Mouse (Mus musculus) kidney, adult 2 months (tissue): ENCODE measurements around the gene Cutal. TPM values are rescaled to one million over a fixed set of nuclear protein-coding genes. Genes with fewer than 3 reads are reported as not detected.
A peak's percentile ranks its signal among the peaks of the same experiment; 100 is the strongest.
"Not testable (repeated sequence)": the region's sequence is repeated elsewhere in the genome, so short reads cannot be mapped to it uniquely, and the experiment has no call there.

Experiments used
- DNase-seq: peaks from one replicate; pipeline ENCODE4 v3.0.0; 2021
- H3K27ac ChIP-seq: fragments of 200-500 bp; 2 replicates; pipeline ENCODE4 v1.5.1; 2012; ENCODE audit warnings: low read depth, low read length, control low read depth, inconsistent platforms; ENCODE audit not compliant: insufficient read depth
- H3K27me3 ChIP-seq: fragments of 200-500 bp; replicated peaks from 2 replicates; pipeline ENCODE4 v1.6.1; 2012; ENCODE audit warnings: mild to moderate bottlenecking, moderate library complexity, low read length, inconsistent platforms; ENCODE audit not compliant: control insufficient read depth, insufficient read depth
- H3K36me3 ChIP-seq: fragments of 200-500 bp; 2 replicates; pipeline ENCODE4 v1.6.1; 2012; ENCODE audit warnings: mild to moderate bottlenecking, moderate library complexity, low read length, inconsistent platforms; ENCODE audit not compliant: control insufficient read depth, insufficient read depth
- H3K4me1 ChIP-seq: fragments of 200-500 bp; 2 replicates; pipeline ENCODE4 v1.6.1; 2011; ENCODE audit warnings: low read length; ENCODE audit not compliant: control insufficient read depth, insufficient read depth
- H3K4me3 ChIP-seq: fragments of 200-500 bp; 2 replicates; pipeline ENCODE4 v1.5.1; 2011; ENCODE audit warnings: mild to moderate bottlenecking, low read depth, low read length, control low read depth; ENCODE audit not compliant: insufficient read depth
- CTCF ChIP-seq: fragments of 200-500 bp; conservative IDR thresholded peaks from 2 replicates; pipeline ENCODE4 v1.5.1; 2011; ENCODE audit warnings: low read depth, mild to moderate bottlenecking, control low read depth, low read length, moderate library complexity, mixed read lengths; ENCODE audit not compliant: insufficient read depth, insufficient read length
- POLR2A ChIP-seq: fragments of 200-500 bp; IDR thresholded peaks from one replicate; pipeline ENCODE4 v1.6.1; 2011; ENCODE audit warnings: low read depth, low read length, control low read depth
- WGBS: fragments of 180-500 bp; shearing (Covaris S2); methylation state at CpG from one replicate; pipeline ENCODE4 v1.1.7; 2018; 5-methylcytosine and 5-hydroxymethylcytosine counted together
- polyA plus RNA-seq: library from polyadenylated mRNA; depleted of rRNA; stranded (reverse); fragments of >200 nt; gene quantifications from 2 replicates; pipeline ENCODE4 v1.2.3, GENCODE M21; 2012

Cutal gene
- polyA plus RNA-seq, 1 experiment, result 208 TPM

- no peak for TF ChIP-seq POLR2A
- TF ChIP-seq CTCF, result no peak
- DNase-seq, result no peak
- Histone ChIP-seq H3K27me3 (0 out of 2 replicates have a peak, but pooled peaks cover 1% of the 10 kb centered on the region), H3K4me3 (no peak overlapping the region), H3K27ac (no peak overlapping the region), H3K36me3 (no peaks in the 10 kb centered on the region), H3K4me1 (no peaks in the 10 kb centered on the region)
- 90% methylated on average over 17 of the region's 17 CpGs for WGBS
Measured at GRCm38 (mm10) chr2:34833624-34834023, 40.6 kb upstream of the Cutal start.

GRCm38 (mm10) chr2:34835669-34836068 is 38.5 kb upstream of the Cutal start:
- Histone ChIP-seq H3K27ac (no peak overlapping the region), H3K4me3 (no peak overlapping the region), H3K27me3 (0 out of 2 replicates have a peak, but pooled peaks cover 1% of the 10 kb centered on the region), H3K4me1 (no peaks in the 10 kb centered on the region), H3K36me3 (no peaks in the 10 kb centered on the region)
- DNase-seq, result no peak
- WGBS, result 76% methylated on average over 3 of the region's 3 CpGs
- TF ChIP-seq CTCF (no peak), POLR2A (no peak)

DNA sequence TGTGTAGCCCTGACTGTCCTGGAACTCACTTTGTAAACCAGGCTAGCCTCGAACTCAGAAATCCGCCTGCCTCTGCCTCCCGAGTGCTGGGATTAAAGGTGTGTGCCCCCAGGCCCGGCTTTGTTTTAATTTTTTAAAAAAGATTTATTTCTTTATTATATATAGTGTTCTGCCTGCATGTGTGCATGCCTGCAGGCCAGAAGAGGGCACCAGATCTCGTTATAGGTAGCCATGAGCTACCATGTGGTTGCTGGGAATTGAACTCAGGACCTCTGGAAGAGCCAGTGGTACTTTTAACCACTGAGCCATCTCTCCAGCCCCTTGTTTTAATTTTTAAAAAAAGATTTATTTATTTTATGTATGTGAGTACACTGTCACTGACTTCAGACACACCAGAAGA is 34.1 kb upstream of the Cutal start:
- H3K4me3 ChIP-seq, DNase-seq, H3K36me3 ChIP-seq, H3K4me1 ChIP-seq, H3K27me3 ChIP-seq, H3K27ac ChIP-seq: not testable (repeated sequence)
- TF ChIP-seq CTCF, result peak; percentile 27; the same call in 1 of the 2 replicates
- WGBS, result 80% methylated on average over 5 of the region's 5 CpGs

DNA sequence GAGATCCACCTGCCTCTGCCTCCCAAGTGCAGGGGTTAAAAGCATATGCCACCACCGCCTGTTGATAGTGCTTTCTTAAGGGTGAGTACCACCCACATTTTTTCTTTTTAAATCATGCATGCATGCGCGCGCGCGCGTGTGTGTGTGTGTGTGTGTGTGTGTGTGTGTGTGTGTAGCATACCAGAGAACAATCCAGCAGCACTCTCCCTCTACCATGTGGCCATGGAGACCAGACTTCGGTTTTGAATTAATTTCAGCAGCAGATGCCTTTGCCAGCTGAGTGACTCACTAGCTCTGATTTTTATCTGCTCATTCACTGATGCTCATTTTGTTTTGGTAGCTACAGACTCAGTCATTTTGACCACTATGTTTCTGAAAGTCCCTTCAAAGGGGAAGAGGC is 32.5 kb upstream of the Cutal start:
- 82% methylated on average over 8 of the region's 8 CpGs for WGBS
- Histone ChIP-seq H3K36me3 (no peaks in the 10 kb centered on the region), H3K4me1 (no peaks in the 10 kb centered on the region), H3K27me3 (no peaks in the 10 kb centered on the region), H3K4me3 (no peak overlapping the region), H3K27ac (no peak overlapping the region)
- no peak for DNase-seq
- no peak for TF ChIP-seq POLR2A
- no peak for TF ChIP-seq CTCF

DNA sequence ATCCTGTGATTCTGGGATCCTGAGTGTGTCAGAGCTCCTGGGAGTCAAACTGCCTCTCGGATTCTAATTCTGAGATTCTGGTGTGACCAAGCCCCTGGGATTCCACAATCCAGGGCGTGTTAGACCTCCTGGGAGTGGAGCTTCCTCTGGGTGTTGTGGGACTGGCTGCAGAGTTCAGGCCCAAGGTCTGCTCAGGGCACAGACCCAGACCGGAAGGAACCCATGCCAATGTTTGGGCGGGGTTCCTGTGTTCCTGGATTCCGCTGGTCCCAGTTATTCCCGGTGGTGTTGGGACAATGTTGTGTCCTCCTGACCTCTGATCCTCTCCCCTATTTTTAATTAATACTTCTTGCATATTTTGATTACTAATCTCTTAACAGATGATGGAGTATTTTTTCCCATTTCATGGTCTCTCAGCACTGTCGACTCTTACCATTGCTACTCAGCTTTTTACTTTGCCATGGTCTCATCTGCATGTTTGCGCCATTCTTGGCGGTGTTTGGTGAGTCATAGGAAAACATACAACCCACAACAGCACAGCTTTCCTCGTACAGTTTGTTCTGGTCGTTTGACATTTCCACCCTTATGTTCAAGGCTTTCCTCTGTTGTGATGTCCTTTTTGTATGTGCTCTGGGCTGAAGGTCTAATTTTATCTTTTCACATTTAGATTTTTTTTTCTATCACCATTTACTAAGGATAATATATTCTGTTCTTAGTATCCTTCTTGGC is 30.8 kb upstream of the Cutal start:
- Histone ChIP-seq H3K4me1 (no peaks in the 10 kb centered on the region), H3K4me3 (no peak overlapping the region), H3K27ac (peak overlapping the region; percentile 70; the same call in 1 of the 2 replicates), H3K36me3 (no peaks in the 10 kb centered on the region), H3K27me3 (no peaks in the 10 kb centered on the region)
- TF ChIP-seq POLR2A, result no peak
- TF ChIP-seq CTCF, result no peak
- peak; percentile 88 for DNase-seq
- 63% methylated on average over 11 of the region's 11 CpGs for WGBS

GRCm38 (mm10) chr2:34847702-34848101 is 26.5 kb upstream of the Cutal start:
- Histone ChIP-seq H3K4me1 (no peaks in the 10 kb centered on the region), H3K27me3 (no peaks in the 10 kb centered on the region), H3K4me3 (no peak overlapping the region), H3K36me3 (no peaks in the 10 kb centered on the region; the same call in 1 of the 2 replicates), H3K27ac (no peak overlapping the region)
- 82% methylated on average over 1 of the region's 1 CpGs for WGBS
- TF ChIP-seq CTCF, result no peak
- no peak for TF ChIP-seq POLR2A
- no peak for DNase-seq

DNA sequence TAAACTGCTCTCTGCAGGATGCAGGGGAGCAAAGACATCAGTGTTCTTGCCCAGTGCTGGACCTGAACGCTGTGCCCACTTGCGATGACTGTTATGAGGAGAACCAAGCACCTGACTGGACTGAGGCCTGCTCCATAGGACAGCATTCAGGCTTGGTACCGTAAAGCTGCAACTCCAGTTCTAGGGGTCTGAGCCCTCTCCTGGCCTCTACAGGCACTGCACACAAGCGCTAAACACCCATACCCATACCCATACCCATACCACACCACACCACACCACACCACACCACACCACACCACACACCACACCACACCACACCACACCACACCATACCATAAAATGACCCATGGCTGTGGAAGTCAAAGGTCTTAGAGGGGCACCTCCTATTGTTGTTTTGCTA is 18.9 kb upstream of the Cutal start:
- 88% methylated on average over 4 of the region's 4 CpGs for whole genome bisulfite sequencing
- H3K36me3 ChIP-seq, result peaks cover 7% of the 10 kb centered on the region

GRCm38 (mm10) chr2:34857728-34858127 is 16.5 kb upstream of the Cutal start:
- no peak for DNase-seq
- peaks cover 7% of the 10 kb centered on the region for H3K36me3 ChIP-seq
- 0 out of 2 replicates have a peak, but pooled peaks cover 2% of the 10 kb centered on the region for H3K4me1 ChIP-seq
- H3K27me3 ChIP-seq, result no peaks in the 10 kb centered on the region
- no peak for TF ChIP-seq POLR2A
- no peak overlapping the region for H3K27ac ChIP-seq
- 88% methylated on average over 8 of the region's 8 CpGs for WGBS
- H3K4me3 ChIP-seq, result no peak overlapping the region

More for the DNA sequence above, 18.9 kb upstream of the Cutal start:
- Histone ChIP-seq H3K4me3 (no peak overlapping the region), H3K27me3 (no peaks in the 10 kb centered on the region), H3K4me1 (0 out of 2 replicates have a peak, but pooled peaks cover 2% of the 10 kb centered on the region), H3K27ac (no peak overlapping the region)
- TF ChIP-seq POLR2A, result no peak
- TF ChIP-seq CTCF, result peak; percentile 47
- no peak for DNase-seq
